Mouse (Mus musculus): ENCODE results near the gene Klhl23. TPM values are rescaled to one million over a fixed set of nuclear protein-coding genes. Genes with fewer than 3 reads are reported as not detected.

Klhl23 gene
- total RNA-seq, 2 experiments from 2014 or later, result 41.1 to 42.8 TPM

DNA sequence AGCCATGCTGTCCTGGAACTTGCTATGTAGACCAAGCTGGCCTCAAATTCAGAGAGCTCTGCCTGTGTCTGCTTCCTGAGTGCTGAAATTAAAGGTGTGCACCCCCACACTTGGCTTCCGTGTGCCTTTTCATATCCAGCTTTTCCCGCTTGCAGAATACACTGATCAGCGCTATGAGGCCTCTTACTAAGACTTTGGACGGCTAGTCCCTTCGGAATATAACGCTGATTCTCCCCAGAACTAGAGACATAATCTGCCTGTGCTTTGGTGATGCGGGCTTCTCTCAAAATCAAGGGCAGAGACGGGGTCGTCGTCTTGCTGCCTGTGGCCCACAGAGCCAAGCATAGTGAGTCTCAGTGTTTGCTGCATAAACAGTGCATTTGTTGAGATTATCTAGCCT, 4.2 kb downstream of the Klhl23 start:
- intact Hi-C loops (cut with DNase I), result no loop called here
- DNase-seq, result no peak

DNA sequence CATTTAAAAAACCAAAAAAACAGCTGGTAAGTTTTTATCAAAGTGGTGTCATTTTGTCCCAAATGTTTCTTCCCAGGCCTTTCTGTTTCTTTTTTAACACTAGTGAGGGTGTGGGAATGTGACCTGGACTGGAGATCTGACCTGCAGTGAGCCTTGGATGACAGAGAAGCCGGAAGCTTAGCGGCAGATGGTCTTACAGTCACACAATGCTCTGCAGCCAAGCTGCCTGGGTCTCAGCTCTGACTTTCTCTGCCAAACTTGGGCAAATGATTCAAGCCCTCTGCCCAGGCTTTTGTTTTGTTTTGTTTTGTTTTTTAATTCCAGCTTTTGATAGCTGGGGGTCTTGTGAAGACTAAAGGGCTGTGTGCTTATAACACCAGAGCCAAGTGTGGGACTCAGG, 4.6 kb downstream of the Klhl23 start:
- intact Hi-C loops (cut with DNase I), result no loop called here
- DNase-seq, result peak in 1 of 2 experiments; percentile 19

DNA sequence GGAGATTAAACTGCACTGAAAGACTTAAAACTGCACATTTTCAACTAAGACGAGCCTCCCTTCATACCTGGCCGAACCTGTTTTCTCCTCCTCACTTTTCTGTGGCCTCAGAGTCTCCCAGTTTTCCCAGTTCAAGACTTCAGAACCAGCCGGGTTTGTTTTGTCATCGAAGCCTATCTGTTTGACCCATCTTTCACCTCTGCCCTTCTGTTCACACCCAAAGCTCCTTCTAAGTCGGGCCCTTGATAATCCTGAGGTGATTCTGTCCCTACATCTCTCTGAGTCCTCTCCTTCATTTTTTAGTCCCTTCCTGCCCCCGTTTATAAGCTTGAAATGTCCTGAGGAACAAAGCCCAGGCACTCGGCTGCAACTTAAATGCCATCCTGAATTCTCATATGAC, 6.3 kb downstream of the Klhl23 start:
- intact Hi-C loops (cut with DNase I), result no loop called here
- DNase-seq, result no peak

DNA sequence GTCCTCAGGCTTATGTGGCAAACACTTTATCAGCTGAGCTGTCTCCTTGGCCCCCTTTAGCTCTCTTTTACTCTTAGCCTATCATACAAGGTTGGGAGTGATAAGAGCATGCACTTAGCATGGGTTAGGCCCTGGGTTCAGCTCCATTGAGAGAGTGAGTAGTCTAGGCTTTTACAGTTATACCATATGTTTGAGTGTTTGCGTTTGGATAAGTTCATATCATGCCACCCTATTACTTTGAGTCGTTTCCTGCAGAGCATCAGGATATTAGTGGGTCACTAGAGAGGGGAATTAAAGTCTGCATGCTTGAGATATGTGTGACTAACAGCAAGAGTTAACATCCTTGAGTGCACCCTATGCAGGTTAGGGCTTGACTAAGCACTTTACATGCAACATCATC, 7.9 kb downstream of the Klhl23 start:
- intact Hi-C loops (cut with DNase I), result no loop called here
- DNase-seq, result no peak

GRCm38 (mm10) chr2:69830116-69830515, 8.4 kb downstream of the Klhl23 start:
- intact Hi-C loops (cut with DNase I), result no loop called here

DNA sequence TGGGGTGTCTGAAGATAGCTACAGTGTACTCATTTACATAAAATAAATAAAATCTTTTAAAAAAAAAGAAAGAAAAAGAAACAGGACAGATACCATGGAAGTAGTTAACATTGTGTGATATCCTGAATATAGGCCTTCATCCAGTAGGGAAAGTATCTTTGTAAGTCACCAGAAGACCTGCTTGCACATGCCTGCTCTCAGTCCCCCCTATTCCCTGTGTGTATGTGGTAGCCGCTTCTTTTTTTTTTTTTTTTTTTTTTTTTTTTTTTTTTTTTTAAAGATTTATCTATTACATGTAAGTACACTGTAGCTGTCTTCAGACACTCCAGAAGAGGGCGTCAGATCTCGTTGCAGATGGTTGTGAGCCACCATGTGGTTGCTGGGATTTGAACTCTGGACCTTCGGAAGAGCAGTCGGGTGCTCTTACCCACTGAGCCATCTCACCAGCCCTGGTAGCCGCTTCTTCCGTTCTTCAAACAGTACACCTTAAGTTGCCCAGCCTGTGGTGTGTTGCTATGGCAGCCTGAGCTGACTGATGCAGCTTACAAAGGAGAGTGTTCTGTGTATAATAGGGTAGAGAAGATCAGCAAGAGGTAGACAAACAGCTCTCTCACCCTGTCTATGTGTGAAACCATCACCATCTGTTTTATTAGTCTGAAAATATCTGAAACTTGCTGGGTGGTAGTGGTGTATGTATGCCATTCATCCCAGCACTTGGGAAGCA, 15.7 kb downstream of the Klhl23 start:
- DNase-seq, result no peak
- intact Hi-C loops (cut with DNase I), result no loop called here

More at GRCm38 (mm10) chr2:69830116-69830515, 8.4 kb downstream of the Klhl23 start:
- DNase-seq, result no peak

- DNase-seq, result no peak
- intact Hi-C loops (cut with DNase I), result no loop called here
Observed at GRCm38 (mm10) chr2:69837996-69838395, 16.3 kb downstream of the Klhl23 start.

GRCm38 (mm10) chr2:69838707-69839106, 17.0 kb downstream of the Klhl23 start:
- intact Hi-C loops (cut with DNase I), result no loop called here

DNA sequence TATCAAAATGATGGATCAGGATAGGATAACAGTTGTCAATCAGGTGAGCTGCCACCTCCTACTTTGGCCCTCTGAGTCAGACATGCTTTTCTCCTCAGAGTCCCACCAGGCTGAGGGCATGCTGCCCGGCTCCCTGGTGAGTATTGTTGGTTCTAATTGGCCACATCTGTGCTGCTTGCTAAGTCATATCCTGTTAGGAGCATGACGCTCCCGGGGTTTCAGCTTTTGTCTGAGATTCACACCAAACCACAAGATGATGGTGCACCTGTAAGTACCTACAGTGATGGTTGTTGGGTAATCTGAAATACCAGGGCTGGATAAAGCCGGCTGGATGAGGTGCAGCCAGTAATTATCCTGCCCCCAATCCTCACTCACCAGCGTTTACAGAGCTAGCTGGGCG, 18.5 kb downstream of the Klhl23 start:
- intact Hi-C loops (cut with DNase I), result no loop called here
- DNase-seq, result no peak

More at GRCm38 (mm10) chr2:69838707-69839106, 17.0 kb downstream of the Klhl23 start:
- no peak for DNase-seq

DNA sequence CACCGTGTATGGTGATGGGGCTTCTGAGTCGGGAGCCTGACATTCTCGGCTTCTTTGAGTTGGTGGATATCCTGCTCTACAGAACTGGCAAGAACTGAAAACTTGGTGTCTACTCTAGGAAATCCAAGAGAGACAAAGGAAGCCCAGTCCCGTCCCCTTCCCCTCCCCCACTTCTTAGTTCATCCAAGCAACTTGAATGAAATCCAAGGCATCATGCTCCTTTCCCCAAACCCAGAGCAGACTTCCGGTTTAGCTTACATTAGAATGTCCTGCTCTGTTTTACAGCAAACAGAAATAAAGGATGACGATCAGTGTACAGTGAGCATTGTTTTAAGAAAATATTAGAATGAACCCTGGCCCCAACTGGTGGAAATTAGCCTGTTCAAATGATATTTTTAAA, 27.5 kb downstream of the Klhl23 start:
- DNase-seq, result peak in 1 of 2 experiments; percentile 16
- intact Hi-C loops (cut with DNase I), result no loop called here

- intact Hi-C loops (cut with DNase I), result no loop called here
Observed at GRCm38 (mm10) chr2:69851427-69852058, 29.8 kb downstream of the Klhl23 start.

GRCm38 (mm10) chr2:69856392-69856791, 34.6 kb downstream of the Klhl23 start:
- intact Hi-C loops (cut with DNase I), result no loop called here
- no peak for DNase-seq

More at GRCm38 (mm10) chr2:69851427-69852058, 29.8 kb downstream of the Klhl23 start:
- no peak for DNase-seq

- no peak for DNase-seq
- intact Hi-C loops (cut with DNase I), result no loop called here
Observed at GRCm38 (mm10) chr2:69857882-69858281, 36.1 kb downstream of the Klhl23 start.

- peak; percentile 16 to 35 for DNase-seq
- intact Hi-C loops (cut with DNase I), result loop anchor here (5.0 kb wide), 2 partner anchors 39 to 59 kb away; partner anchors contain the start of gene Klhl23
Observed at GRCm38 (mm10) chr2:69860972-69861452, 39.3 kb downstream of the Klhl23 start.

GRCm38 (mm10) chr2:69861485-69862091, 39.8 kb downstream of the Klhl23 start, which contains the start of gene Ssb:
Ssb (plus strand) TSS chr2:69861562.
- DNase-seq, result peak; percentile 95
- intact Hi-C loops (cut with DNase I), result loop anchor here (5.0 kb wide), 2 partner anchors 39 to 59 kb away; partner anchors contain the start of gene Klhl23

GRCm38 (mm10) chr2:69862117-69862657, 40.4 kb downstream of the Klhl23 start:
- DNase-seq, result no peak
- intact Hi-C loops (cut with DNase I), result loop anchor here (5.0 kb wide), 2 partner anchors 40 to 60 kb away; partner anchors contain the start of gene Klhl23

DNA sequence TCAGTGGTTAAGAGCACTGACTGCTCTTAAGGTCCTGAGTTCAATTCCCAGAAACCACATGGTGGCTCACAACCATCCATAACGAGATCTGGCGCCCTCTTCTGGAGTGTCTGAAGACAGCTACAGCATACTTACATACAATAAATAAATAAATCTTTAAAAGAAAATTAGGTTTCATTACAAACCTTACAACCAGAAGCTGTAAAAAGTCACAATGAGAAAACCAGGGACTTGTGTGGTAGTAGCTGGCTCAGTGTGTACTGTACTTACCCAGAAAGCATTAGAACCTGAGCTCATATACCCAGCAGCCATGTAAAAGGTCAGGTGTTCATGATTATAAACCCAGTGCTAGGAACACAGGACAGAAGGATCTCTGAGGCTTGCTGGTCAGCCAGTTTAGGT, 62.2 kb downstream of the Klhl23 start:
- intact Hi-C loops (cut with DNase I), result no loop called here
- no peak for DNase-seq

GRCm38 (mm10) chr2:69884581-69884980, 62.8 kb downstream of the Klhl23 start:
- DNase-seq, result no peak
- intact Hi-C loops (cut with DNase I), result no loop called here

GRCm38 (mm10) chr2:69885050-69885449, 63.3 kb downstream of the Klhl23 start:
- intact Hi-C loops (cut with DNase I), result no loop called here

DNA sequence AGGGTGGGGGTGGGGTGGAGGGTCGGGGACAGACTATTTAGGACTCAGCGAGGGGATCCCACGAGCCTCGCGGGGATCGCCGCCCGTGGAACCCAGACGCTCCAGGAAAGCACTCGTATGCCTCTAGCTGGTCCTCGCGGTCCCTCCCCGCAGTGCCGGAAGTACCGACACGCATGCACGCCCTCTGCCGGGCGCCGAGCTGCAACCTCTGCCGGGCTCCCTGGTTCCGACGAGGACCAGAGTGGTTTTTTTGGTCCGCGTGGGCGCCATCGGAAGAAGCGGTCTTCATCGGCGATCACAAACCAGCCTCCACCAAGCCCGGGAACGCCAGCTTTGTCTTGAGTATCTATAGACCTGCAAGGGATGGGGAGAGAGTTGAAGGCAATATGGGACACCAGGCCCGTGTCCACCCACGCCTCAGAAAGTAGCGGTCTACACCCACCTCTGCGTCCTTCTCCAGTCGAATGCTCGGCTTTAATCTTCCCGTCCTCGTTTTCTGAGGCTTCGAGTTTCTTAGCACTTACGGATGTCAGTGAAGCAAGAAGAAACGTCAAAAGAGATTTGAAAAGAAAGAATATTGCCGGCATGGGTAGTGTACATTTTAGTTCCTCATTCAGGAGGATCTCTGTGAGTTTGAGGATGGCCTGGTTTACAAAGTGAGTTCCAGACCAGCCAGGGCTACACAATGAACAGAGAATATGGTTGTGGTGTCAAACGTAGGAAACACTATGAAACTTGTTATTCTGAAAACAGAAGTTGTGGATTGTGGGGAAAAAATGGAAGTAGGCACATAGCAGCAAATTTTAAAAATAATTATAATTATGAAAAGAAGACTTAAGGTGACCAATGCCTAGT, 63.9 kb downstream of the Klhl23 start, which contains the start of gene Mettl5:
TSS of gene Mettl5 (minus strand) at position 165 of the 855 bp plus-strand sequence.
- DNase-seq, result peak; percentile 88 to 93
- intact Hi-C loops (cut with DNase I), result no loop called here

More at GRCm38 (mm10) chr2:69885050-69885449, 63.3 kb downstream of the Klhl23 start:
- no peak for DNase-seq

Data from heart, postnatal 14 days (tissue).